19 mouse cellular contexts compared by ENCODE assay signal in genomic region chr12:106674741-106675140, GRCm38 (mm10).
A peak's percentile ranks its signal among the peaks of the same experiment; 100 is the strongest.
DNase-seq lines count a peak whose midpoint lies in the region; TF ChIP-seq lines count a peak whose summit lies in the region.
"Had no signal": no experiment of that assay in that cellular context is flagged by ENCODE, and none has a peak within 500 bp of the region (broad histone marks: within the 10 kb centered on the region; RNA-seq: fewer than 3 reads in every experiment).

No protein-coding gene starts in this region.

- no peaks in the 10 kb centered on the region for H3K36me3 ChIP-seq in ES-E14 (ENCODE audit: control insufficient read depth, insufficient read depth, low read length, poor library complexity, severe bottlenecking)
- H3K36me3 ChIP-seq: embryonic facial prominence, embryonic 13.5 days; embryonic facial prominence, embryonic 15.5 days; forebrain, embryonic 10.5 days; forebrain, embryonic 12.5 days had no signal

- no peak overlapping the region for H3K9ac ChIP-seq in ES-E14 (ENCODE audit: insufficient read depth, low read depth, low read length, poor library complexity, severe bottlenecking)
- H3K9ac ChIP-seq: embryonic facial prominence, embryonic 13.5 days; embryonic facial prominence, embryonic 15.5 days; forebrain, embryonic 12.5 days had no signal

- peak; percentile 69 for DNase-seq in ES-CJ7 (ENCODE audit: low read depth, low spot score)
- DNase-seq in ES-E14 (ENCODE audit: low read depth, low spot score), result peak; percentile 7
- DNase-seq in ZHBTc4 (ENCODE audit: low read depth, low spot score), result peak; percentile 52
- DNase-seq in natural killer cell, adult 2 months (ENCODE audit: low spot score in 2 of 2), result no peak
- no peak for DNase-seq in right cerebral cortex, postnatal 4 days
- DNase-seq: adrenal gland, adult 2 months; adrenal gland, postnatal 14 days; adrenal gland, postnatal 36 days; cerebellum, adult 11-12 months; cerebellum, adult 2 months; cerebellum, adult 9-10 months; cerebellum, postnatal 10 days; cerebellum, postnatal 25 days; embryo, embryonic 11 days had no signal

- H3K4me3 ChIP-seq in ES-E14 (ENCODE audit: insufficient read depth in 1 of 2, low read depth in 1 of 2, low read length in 2 of 2, poor library complexity in 1 of 2, severe bottlenecking in 1 of 2), result no peak overlapping the region
- H3K4me3 ChIP-seq: embryonic facial prominence, embryonic 13.5 days; embryonic facial prominence, embryonic 15.5 days; erythroblast, embryonic 14.5 days; forebrain, embryonic 10.5 days; forebrain, embryonic 12.5 days had no signal

- no peak overlapping the region for H3K27ac ChIP-seq in ES-E14 (ENCODE audit: insufficient read depth, low read depth, low read length, poor library complexity, severe bottlenecking)
- H3K27ac ChIP-seq: embryonic facial prominence, embryonic 13.5 days; embryonic facial prominence, embryonic 15.5 days; forebrain, embryonic 10.5 days; forebrain, embryonic 12.5 days had no signal

- H3K4me1 ChIP-seq in ES-E14 (ENCODE audit: control insufficient read depth in 2 of 2, insufficient read depth in 2 of 2, low read length in 2 of 2, poor library complexity in 1 of 2), result no peaks in the 10 kb centered on the region

- no peaks in the 10 kb centered on the region for H3K9me3 ChIP-seq in ES-E14 (ENCODE audit: control insufficient read depth, insufficient read depth, low read depth, low read length)
- H3K9me3 ChIP-seq: embryonic facial prominence, embryonic 13.5 days; embryonic facial prominence, embryonic 15.5 days; forebrain, embryonic 10.5 days; forebrain, embryonic 12.5 days had no signal

- in situ Hi-C loops in ES-E14 (cut with MboI; ENCODE audit: low sequenced_read_pairs in 2 of 2, unreplicated experiment in 2 of 2), result no loop called here

TF ChIP-seq in ES-E14, 5 proteins besides CTCF, POLR2A, EP300 and RAD21:
- TF ChIP-seq MAFK (IDR thresholded peaks at IDR 0.05; ENCODE audit: insufficient read depth, low read depth, low read length) (no peak), HCFC1 (IDR thresholded peaks at IDR 0.05; ENCODE audit: borderline replicate concordance, insufficient read depth, low read length) (no peak), CHD2 (IDR thresholded peaks at IDR 0.05; ENCODE audit: low read depth, low read length) (no peak), ZC3H11A (IDR thresholded peaks at IDR 0.05; ENCODE audit: borderline replicate concordance, low read depth, low read length) (no peak), ZNF384 (IDR thresholded peaks at IDR 0.05; ENCODE audit: low read depth, low read length) (no peak)
TF ChIP-seq in ES-E14: peak in this region for 0.

Comparison
In these comparisons a context has a peak if more than half of its experiments do, and no peak if none do; other contexts are left out.
1. DNase-seq: peak in ES-CJ7 (single experiment), ES-E14 (single experiment) and ZHBTc4 (single experiment); none in natural killer cell, adult 2 months (0 of 2) and right cerebral cortex, postnatal 4 days (single experiment).